Mouse (Mus musculus): ENCODE data around the gene Dnajc11. TPM values are rescaled to one million over a fixed set of nuclear protein-coding genes. Genes with fewer than 3 reads are reported as not detected.

Dnajc11 gene
- polyA plus RNA-seq, 1 experiment: 60.8 TPM

DNA sequence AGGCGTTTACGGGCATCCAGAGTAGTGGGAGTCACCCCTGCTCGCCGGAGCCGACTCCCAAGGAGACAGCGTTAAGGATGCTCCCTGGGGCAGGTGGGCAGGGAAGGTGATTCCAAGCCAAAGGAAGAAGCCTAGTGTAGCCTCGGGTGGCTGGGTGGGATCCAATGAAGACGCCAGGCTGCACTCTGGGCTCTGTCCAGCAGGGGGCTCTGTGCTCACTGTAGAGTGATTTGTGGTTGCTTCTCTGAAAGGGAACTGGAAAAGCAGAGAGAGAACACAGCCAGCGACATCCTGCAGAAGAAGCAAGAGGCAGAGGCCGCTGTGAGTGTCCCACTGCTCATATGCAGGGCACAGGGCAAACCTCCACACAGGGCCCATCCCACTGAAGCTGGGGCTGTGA lies 44.3 kb downstream of the Dnajc11 start:
- WGBS: 38% methylated on average over 10 of the region's 10 CpGs
- DNase-seq (ENCODE audit: low read depth, low spot score): no peak

DNA sequence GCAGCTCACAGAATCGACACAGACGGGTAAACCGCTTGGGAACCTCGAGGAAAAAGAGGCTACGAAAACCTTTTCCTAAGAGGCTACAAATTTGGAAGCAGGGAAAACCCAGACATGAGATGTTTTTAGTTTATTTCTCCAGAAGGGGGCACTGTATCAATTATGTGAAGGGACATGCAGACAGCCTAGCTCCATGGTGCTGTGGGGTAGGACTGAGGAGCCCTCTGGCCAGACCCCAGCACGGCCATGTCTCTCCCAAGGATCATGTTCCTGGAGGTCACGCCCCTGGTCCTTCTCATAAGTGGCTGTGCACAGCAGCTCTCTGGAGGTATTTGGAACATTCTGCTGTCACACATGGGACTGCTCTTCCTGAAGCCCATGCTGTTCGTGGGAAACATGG lies 47.2 kb downstream of the Dnajc11 start:
- DNase-seq (ENCODE audit: low read depth, low spot score): no peak
- WGBS: 77% methylated on average over 8 of the region's 8 CpGs

DNA sequence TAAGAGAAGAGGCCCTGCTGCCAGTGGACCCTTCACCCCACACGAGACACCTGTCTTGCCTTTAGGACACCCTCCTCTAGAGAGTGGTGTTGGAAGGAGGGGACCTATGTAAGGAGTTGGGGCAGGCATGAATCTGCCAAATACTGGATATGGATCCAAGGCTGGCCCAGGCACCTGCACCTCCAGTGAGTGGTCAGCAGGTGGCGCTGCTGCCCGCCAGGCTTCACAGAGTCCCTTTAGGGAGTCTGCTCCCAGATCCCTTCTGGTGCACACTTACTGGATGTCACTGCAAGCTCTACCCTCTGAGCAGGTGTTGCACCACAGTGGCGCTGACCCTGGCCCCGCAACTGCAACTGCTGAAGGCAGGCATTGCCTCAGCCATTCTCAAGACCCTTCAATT lies 47.9 kb downstream of the Dnajc11 start:
- no peak for DNase-seq (ENCODE audit: low read depth, low spot score)
- 8% methylated on average over 5 of the region's 5 CpGs for WGBS

DNA sequence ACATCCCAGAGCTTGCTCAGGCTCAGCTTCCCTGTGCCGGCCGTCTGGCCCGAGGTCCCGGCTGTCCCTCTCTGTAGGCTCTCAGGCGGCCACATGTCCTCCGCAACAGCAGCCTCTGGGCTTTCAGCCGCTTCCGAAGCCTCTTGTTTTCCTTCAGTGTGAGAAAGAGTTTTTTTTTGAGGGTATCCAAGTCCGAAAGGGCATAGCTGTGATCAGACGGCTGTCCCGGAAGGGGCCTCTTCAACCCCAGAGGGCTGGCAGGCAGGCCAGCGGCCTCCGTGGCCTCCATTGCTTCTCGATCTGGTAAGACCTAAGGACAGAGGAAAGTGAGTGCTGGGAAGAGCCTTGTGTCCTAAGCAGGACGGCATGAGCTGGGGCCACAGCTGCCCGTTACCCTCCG lies 49.6 kb downstream of the Dnajc11 start:
- DNase-seq (ENCODE audit: low read depth, low spot score): no peak
- WGBS: 81% methylated on average over 17 of the region's 17 CpGs

DNA sequence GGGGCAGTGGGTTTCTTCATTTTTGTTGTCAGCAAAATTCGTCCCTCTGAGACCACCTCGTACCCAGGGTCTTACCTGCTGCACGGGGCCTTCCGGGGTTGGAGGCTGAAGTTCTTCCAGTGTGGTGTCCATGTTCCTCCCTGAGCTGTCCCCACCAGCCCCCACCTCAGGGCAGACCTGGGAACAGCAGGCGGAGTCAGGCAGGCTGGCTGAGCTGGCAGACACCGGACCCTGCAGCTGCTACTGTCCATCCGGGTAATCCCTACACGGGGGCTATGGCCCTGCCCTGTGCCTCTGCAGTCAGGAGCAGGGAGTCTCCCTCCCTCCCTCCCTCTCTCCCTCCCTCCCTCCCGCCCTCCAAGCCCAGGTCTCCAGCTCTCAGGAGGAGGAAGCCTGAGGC lies 50.1 kb downstream of the Dnajc11 start:
- DNase-seq (ENCODE audit: low read depth, low spot score): no peak
- WGBS: 55% methylated on average over 9 of the region's 9 CpGs

DNA sequence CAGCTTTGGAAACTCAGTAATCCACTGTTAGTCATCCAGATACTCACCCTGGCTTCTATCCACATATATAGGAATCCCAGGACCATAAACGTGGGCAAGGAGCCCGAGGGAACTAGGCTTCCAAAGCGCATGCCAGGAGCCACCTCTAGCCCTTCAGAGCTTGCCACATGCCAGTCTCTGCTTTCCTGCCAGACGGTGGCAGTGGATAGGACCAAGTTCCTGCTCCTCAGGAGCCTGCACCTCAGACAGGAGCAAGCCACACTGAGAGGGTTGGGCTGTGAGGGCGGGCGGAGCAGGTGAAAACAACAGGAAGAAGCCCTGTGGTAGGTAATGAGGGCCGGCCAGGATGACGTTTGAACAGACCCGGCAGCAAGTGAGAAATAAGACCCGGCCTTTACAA lies 52.4 kb downstream of the Dnajc11 start:
- peak; percentile 80 for DNase-seq (ENCODE audit: low read depth, low spot score)
- 20% methylated on average over 10 of the region's 10 CpGs for WGBS

DNA sequence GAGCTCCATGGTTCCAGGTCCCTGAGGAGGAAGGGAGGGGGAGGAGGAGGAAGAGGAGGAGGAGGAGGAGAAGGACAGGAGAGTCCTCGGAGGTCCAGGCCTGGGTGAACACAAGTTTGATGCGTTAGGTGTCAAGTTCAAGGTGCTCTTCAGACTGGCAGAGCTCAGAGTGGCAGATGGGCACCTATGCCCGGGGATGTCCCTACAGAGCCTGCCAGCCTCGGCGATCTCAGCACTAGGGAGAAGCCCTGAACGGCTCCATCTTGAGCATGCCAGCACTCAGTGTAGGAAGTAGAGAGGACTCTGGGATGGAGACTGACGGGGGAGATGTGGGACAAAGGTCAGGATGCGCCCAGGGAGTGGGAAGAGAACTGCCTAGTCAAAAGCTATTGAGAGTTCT lies 53.2 kb downstream of the Dnajc11 start:
- WGBS: 26% methylated on average over 8 of the region's 8 CpGs
- no peak for DNase-seq (ENCODE audit: low read depth, low spot score)

DNA sequence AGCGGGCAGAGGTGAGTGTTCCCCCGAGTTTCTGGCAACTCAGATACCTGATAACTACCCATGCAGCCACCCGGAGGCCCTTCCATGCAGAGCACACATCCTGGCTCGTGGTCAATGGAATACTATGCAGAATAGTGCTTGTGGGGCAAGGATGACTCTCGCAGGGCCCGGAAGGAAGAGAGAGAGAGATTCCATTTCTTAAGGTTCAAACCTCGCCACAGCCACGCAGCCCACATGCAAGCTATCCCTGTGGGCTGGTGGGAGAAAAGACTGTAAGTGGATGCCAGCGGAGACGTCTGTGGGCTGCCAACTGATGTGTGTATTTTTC lies 54.5 kb downstream of the Dnajc11 start:
- no peak for DNase-seq (ENCODE audit: low read depth, low spot score)
- 13% methylated on average over 10 of the region's 10 CpGs for WGBS

DNA sequence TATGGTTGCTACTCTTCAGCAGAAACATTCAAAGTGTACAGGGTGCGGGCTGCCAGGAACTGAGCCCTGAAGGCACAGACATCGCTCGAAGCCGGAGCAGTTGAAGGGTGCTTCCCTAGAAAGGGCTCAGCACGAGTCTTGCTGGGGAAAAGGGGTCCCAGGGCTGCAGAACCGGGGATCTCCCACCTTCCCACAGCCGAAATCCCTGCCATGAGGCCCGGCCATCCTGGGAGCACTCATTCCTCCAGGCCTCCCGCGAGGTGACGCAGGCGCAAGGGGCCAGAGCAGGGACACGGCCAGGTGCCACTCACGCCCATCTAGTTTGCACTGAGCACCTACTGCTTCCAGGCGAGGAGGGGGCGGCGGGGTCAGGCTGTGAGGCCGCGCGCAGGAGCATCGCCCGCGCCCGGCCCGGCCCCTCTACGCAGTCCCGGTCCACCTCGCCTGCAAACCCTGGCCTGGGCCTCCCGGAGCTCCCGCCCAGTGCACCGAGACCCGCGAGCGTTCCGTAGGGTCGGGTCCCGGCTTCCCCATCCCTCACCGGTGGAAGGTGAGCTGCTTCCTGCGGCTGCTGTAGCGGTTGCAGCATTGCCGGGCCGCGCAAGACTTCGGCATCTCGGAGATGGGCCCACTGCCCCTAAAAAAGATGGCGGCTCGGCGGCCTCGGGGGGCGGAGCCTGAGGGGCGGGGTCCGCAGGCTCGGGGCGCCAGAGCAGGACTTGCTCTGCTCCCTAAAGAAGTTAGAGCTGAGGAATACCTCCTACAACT lies 55.0 kb downstream of the Dnajc11 start, which contains the start of gene Thap3:
TSS of gene Thap3 (minus strand) at position 656 of the 768 bp plus-strand sequence.
- WGBS: under 1% methylated on average over 54 of the region's 54 CpGs
- no peak for DNase-seq (ENCODE audit: low read depth, low spot score)

DNA sequence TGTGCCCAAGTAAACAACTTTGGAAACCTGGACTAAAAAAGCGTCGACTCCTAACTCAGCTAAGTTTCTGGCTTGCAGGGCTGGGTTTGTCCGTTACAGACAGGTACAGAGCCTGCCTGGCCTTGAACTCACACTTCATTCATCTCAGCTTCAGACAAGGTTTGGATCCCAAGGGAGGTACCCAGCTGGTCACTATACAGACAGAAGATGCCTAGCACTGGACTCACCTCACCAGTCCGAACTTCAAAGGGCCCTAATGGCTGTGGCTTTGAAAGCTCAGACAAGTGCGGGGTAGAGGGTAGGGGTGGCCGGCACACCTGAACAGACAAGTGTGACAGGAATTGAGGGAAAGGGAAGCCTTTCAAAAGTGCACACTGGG lies 55.6 kb downstream of the Dnajc11 start:
- 39% methylated on average over 6 of the region's 6 CpGs for WGBS
- no peak for DNase-seq (ENCODE audit: low read depth, low spot score)

DNA sequence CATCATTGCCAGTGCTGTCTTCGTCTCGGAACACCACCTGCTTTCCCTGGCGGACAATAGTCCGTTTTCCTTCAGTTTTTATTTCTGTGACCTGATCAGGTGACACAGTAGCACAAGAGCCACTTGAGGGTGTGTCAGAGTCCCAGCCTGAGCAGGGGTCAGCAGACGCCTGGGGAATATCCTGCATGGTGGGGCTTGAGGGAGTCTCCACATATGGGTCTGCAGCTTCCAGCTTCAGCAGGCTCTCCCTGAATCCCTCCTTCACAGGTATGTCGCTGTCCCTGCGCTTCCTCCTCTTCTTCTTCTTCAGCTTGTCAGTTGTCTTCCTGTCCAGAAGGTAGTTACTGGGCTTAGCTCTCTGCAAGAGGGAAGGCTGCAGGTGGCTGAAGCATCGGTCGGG lies 58.6 kb downstream of the Dnajc11 start:
- no peak for DNase-seq (ENCODE audit: low read depth, low spot score)
- 89% methylated on average over 9 of the region's 9 CpGs for WGBS

DNA sequence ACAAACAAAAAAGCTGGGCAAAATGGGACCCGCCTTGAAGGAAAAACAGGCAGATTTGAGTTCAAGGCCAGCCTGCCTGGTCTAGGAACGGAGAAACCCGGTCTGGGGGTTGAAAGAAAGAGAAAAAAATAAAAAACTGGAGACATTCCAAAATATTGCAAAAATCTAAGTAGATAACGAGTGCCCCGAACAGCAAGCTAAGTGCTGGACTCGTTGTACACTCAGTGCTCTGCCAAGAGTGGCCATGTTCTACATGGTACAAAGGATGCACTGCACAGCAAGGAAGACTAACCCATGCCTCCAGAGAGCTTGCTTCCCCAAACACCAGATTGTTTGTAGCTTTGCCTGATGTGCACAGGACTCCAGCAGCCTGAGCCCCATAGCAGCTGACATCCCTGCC lies 59.5 kb downstream of the Dnajc11 start:
- 79% methylated on average over 6 of the region's 6 CpGs for WGBS
- DNase-seq (ENCODE audit: low read depth, low spot score): no peak

DNA sequence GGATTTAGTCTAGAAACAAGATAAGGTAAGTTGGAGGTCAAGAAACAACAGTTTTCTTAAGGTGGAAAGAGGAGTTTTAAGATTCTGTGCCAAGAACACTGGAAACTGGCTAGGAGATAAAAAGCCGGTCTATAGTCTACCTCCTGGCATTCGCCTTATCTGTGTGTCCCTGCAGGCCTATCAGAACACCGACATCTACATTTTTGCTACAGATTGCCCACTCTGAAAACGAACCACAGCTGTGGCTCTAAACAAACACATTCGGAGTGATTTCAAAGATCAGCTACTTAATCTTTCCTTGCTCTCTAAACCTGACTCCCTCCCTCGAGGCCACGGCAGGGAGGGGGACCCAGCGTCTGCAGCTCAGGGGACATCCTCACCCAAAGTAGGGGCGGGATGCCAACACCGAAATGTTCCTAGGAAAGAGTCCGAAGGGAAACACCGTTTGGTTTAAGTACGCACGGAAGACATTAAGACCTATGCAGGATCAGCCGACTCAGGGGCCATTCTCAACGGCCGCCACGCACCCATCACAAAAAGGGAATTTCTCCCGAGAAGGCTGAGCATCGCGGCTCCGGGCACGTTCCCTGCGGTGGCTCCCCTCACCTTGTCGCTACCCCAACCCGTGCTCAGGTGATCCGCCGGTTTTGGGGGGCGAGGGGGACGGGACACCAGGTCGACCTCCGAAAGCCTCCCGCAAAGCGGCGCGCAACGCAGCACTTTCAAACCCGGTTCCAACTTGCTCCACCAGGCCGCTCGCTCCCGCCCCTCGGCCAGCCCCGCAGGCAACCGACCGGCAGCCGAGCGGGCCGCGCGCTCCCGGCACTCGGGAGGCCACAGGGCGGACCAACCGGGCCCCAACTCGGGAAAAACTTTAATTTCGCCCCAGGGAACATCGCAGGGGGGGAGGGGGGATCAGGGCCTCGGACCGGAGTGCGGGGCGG lies 61.0 kb downstream of the Dnajc11 start:
- 6% methylated on average over 61 of the region's 61 CpGs for WGBS
- DNase-seq (ENCODE audit: low read depth, low spot score): no peak

DNA sequence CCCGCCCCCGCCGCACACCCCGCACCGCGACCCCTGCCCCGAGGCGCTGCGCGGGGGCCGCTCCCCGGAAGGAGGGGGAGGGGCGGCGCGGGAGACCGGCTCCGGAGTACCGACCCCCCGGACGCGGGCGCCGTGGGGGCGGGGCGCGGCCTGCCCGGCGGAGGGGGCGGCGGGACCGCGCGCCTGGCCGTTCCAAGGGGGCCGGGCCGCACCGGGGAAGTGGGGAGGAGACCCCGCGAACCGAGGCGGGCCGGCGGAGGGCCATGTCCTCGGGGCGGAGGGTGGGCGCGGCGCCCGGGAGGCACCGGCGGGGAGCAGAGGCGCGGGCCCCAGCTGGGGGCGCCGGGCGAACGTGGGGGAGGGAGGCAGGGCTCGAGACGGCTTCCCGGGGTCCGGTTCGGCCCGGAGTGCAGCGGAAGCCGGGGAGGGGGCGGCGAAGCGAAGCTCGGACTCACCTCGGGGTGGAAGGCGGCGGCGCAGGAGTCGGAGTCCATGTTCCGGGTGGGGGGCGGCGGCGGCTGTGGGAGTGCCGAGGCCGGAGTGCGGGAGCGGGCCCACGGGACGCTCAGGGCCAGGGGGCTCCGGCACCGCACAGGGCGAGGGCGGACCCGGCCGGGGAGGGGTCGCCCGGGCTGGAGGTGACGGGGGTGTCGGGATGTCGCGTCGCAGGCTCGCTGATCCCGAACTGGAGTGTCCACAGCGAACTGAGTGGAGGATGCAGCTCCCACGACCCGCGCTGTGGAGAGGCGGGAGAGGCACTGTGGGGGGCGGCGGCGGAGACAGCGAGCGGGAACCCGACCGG lies 62.1 kb downstream of the Dnajc11 start:
- WGBS: 2% methylated on average over 85 of the region's 111 CpGs
- DNase-seq (ENCODE audit: low read depth, low spot score): no peak

DNA sequence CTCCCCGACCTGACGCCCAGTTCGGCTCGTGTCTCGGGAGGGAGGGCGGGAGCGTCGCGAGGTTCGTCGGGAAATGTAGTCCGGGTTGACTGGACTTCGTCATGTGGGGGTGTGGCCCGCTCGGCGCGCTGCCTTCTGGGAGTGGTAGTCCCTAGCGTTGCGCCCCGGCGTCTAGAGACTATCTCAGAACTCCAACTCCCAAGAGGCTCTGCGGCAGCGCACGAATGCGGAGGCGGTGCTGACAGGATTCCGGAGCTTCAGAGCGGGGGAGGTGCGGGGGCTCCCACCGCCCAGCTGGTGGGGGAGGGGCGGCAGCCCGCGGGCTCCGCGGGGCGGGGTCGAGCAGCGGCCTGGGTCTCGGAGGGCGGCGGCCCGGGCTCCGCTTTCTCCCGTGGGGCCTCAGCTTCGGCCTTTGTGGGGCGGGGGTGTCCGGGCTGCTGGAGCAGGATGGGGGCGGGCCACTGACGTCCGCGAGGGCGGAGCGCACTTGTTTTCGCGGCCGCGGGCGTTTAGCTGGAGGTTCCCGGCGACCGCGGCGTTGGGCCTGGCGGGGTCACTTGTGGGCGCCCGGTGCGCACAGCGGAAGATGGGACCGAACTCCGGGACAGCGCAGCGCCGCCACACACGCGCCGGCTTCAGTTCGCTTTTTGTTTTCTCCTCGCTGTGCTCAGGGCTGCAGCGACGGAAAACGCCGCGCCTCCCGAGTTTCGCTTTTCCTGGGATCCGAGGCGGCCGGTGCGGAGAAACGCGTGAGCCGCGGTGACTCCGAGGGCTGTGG lies 62.9 kb downstream of the Dnajc11 start, which contains the start of gene Phf13:
TSS of gene Phf13 (minus strand) at position 86 of the 778 bp plus-strand sequence.
- under 1% methylated on average over 94 of the region's 94 CpGs for WGBS
- peak; percentile 91 for DNase-seq (ENCODE audit: low read depth, low spot score)

DNA sequence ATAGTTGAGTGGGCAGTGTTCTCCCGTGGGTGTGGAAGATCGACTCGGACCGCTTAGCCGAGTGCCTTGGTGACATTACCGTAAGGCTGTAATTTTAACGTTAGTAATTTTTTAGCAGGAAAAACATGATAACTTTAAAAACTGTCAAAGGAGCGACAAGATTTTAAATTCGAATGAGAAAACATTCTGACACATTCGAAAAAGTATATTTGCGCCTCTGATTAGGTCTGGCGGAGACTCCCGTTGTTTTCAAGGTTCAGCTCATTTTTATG lies 63.4 kb downstream of the Dnajc11 start:
- under 1% methylated on average over 13 of the region's 13 CpGs for WGBS

DNA sequence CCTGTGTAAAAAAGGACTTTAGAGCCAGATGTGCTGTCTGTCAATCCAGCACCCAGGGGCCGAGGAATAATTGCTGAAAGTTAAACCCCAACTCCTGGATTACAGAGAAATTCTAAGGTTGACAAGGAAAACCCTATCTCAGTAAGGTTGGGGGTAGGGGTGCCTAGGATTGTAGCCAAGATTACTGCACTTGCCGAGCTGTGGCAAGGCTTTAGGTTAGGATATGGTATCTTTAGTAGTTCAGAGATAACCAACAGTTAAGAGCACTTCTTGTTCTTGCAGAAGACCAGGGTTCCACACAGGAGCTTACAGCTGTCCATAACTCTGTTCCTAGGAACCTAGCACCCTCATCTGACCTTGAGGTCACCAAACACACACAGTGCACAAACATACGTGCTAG lies 64.2 kb downstream of the Dnajc11 start:
- no peak for DNase-seq (ENCODE audit: low read depth, low spot score)
- 71% methylated on average over 3 of the region's 3 CpGs for WGBS

More for the DNA sequence above, 63.4 kb downstream of the Dnajc11 start:
- no peak for DNase-seq (ENCODE audit: low read depth, low spot score)

DNA sequence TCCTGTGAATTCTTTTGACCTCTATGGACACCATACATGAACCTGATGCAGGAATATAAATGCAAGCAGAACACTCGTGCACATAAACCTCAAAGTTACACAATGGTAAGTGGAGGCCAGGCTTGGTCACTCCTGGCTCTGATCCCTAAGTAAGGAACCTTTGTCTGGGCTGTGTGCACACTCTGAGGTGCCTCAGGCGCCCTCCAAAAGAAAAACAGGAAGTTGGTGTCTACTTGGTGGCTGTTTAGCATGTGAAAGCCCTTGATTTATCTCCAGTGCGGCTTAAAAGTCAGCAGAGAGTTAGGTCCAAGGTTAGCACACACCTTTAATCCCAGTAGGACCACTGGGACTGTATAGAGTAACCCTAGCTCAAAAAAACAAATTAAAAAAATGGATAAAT lies 66.0 kb downstream of the Dnajc11 start:
- 73% methylated on average over 3 of the region's 3 CpGs for WGBS
- no peak for DNase-seq (ENCODE audit: low read depth, low spot score)

DNA sequence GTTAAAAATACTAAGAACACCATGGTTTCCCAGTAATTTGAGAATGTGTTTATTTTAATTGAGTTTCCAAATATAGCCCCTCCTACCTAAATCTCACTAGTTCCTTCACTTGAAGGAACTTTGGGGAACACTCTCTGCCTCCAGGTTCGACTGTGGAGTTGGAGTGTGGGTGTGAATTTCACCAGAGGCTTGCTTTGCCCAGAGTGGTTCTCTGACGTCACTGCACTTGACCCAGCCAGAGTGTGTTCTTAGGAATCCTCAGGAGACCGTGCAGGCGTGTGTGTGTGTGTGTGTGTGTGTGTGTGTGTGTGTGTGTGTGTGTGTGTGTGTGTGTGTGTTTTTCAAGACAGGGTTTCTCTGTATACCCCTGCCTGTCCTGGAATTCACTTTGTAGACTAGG lies 67.4 kb downstream of the Dnajc11 start:
- DNase-seq (ENCODE audit: low read depth, low spot score): no peak
- 36% methylated on average over 4 of the region's 4 CpGs for WGBS

DNA sequence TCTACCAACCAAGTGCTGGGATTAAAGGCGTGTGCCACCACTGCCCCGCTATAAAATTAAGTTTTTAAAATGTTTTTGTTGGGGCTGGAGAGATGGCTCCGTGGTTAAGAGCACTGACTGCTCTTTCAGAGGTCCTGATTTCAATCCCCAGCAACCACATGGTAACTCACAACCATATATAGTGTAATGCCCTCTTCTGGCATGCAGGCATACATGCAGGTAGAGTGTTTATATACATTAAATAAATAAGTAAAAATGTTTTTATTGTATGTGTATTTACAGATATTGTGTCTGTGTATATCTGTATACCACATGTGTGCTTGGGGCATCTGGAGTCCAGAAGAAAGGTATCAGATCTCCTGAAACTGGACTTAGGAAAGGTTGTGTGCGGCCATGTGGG lies 67.8 kb downstream of the Dnajc11 start:
- 66% methylated on average over 4 of the region's 4 CpGs for WGBS
- no peak for DNase-seq (ENCODE audit: low read depth, low spot score)

Measured in large intestine, adult 2 months (tissue).